Mouse (Mus musculus): ENCODE results near the gene B4galt3. TPM values are rescaled to one million over a fixed set of nuclear protein-coding genes. Genes with fewer than 3 reads are reported as not detected.

Gene B4galt3
- polyA plus RNA-seq, 1 experiment from 2014 or later = 27.0 TPM

DNA sequence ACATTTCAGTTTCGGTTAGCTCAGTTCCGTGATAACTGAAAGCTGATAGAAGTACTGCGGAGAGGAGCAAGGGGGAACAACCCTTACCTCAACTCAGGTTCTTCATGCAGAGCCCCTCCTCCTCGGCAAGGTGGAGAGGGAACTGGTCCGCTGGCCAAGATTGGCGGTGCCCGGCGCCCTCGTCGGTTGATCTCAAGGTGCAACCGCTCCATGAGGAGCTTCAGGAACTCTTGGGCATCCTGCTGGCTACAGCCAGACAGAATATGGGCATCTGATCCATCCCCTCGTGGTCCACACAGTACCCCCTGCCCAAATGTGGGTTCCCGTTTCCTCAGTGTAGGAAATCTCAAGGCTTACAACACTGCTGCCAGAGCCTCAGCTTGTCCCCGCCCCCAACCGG, 14.4 kb downstream of the B4galt3 start:
- H3K9me3 ChIP-seq (ENCODE audit: control insufficient read depth) = no peaks in the 10 kb centered on the region

DNA sequence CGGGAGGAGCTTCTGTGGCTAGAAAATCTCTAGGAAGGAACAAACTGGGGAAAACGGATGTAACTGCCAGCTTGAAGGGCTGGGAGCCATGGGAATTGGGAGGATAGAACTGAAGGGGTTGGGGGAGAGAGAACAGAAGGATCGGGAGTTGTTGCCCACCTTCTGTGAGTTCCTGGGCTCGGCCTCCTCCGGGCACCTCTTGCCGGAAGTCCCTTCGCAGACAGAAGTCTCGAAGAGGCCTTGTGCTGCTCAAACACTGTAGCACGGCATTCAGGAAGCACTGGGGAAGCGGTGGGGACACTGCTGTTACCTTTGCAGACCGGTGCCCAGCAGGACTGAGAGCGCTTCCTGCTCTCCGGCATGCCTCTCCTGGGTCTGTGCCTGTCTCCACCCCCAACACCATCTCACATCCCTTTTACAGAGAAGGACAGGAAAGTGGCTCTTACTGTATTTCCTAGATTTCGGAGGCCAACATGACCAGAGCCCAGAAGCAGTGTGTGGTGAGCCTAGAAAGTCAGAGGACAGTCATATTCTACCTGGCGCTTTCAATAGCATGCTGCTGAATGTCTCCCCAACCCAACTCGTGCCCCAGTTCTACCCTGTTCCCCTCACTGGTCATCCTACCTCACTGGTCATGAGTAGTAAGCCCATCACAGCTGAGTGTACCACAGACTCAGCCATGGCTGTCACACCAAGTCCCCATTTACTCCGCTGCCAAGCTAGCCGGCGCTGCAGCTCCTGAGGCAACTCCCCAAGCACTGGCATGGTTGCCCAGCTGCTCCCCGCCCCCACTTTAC, 15.2 kb downstream of the B4galt3 start:
- 84% methylated on average over 20 of the region's 20 CpGs for WGBS
- Histone ChIP-seq H3K9ac (ENCODE audit: low read depth, low read length) (no peak overlapping the region), H3K36me3 (ENCODE audit: control insufficient read depth, insufficient read depth) (peaks cover 49% of the 10 kb centered on the region), H3K27me3 (replicated peaks; ENCODE audit: control insufficient read depth, insufficient read depth, low read length) (no peaks in the 10 kb centered on the region), H3K27ac (ENCODE audit: low read depth, low read length) (0 out of 2 replicates have a peak overlapping the region, but pooled peaks have one; percentile 21), H3K4me3 (ENCODE audit: low read depth, low read length) (no peak overlapping the region), H3K4me1 (replicated peaks; ENCODE audit: control insufficient read depth, insufficient read depth, low read length) (no peaks in the 10 kb centered on the region; the same call in 1 of the 2 replicates), H3K9me3 (ENCODE audit: control insufficient read depth) (no peaks in the 10 kb centered on the region), H3K4me2 (replicated peaks; ENCODE audit: low read depth) (no peak overlapping the region; the same call in 1 of the 2 replicates)
- no peak for TF ChIP-seq CTCF (IDR thresholded peaks at IDR 0.05; ENCODE audit: low read depth)
- ATAC-seq = no peak

More for the DNA sequence above, 14.4 kb downstream of the B4galt3 start:
- H3K27ac ChIP-seq (ENCODE audit: low read depth, low read length) = no peak overlapping the region
- peaks cover 43% of the 10 kb centered on the region for H3K36me3 ChIP-seq (ENCODE audit: control insufficient read depth, insufficient read depth)
- no peak overlapping the region for H3K9ac ChIP-seq (ENCODE audit: low read depth, low read length)
- no peak for ATAC-seq
- no peak overlapping the region for H3K4me3 ChIP-seq (ENCODE audit: low read depth, low read length)
- TF ChIP-seq CTCF (IDR thresholded peaks at IDR 0.05; ENCODE audit: low read depth) = no peak
- H3K4me2 ChIP-seq (replicated peaks; ENCODE audit: low read depth) = no peak overlapping the region; the same call in 1 of the 2 replicates
- no peaks in the 10 kb centered on the region; the same call in 1 of the 2 replicates for H3K4me1 ChIP-seq (replicated peaks; ENCODE audit: control insufficient read depth, insufficient read depth, low read length)
- 90% methylated on average over 15 of the region's 15 CpGs for WGBS
- no peaks in the 10 kb centered on the region for H3K27me3 ChIP-seq (replicated peaks; ENCODE audit: control insufficient read depth, insufficient read depth, low read length)

- Histone ChIP-seq H3K9me3 (ENCODE audit: control insufficient read depth) (no peaks in the 10 kb centered on the region), H3K9ac (ENCODE audit: low read depth, low read length) (no peak overlapping the region), H3K4me2 (replicated peaks; ENCODE audit: low read depth) (peak overlapping the region; percentile 86; the same call in 1 of the 2 replicates), H3K27me3 (replicated peaks; ENCODE audit: control insufficient read depth, insufficient read depth, low read length) (no peaks in the 10 kb centered on the region), H3K4me1 (replicated peaks; ENCODE audit: control insufficient read depth, insufficient read depth, low read length) (no peaks in the 10 kb centered on the region; the same call in 1 of the 2 replicates), H3K4me3 (ENCODE audit: low read depth, low read length) (no peak overlapping the region), H3K27ac (ENCODE audit: low read depth, low read length) (no peak overlapping the region), H3K36me3 (ENCODE audit: control insufficient read depth, insufficient read depth) (peaks cover 49% of the 10 kb centered on the region)
- ATAC-seq = no peak
- WGBS = 93% methylated on average over 19 of the region's 19 CpGs
- TF ChIP-seq CTCF (IDR thresholded peaks at IDR 0.05; ENCODE audit: low read depth) = no peak
Observed at GRCm38 (mm10) chr1:171286517-171286916, 16.4 kb downstream of the B4galt3 start.

DNA sequence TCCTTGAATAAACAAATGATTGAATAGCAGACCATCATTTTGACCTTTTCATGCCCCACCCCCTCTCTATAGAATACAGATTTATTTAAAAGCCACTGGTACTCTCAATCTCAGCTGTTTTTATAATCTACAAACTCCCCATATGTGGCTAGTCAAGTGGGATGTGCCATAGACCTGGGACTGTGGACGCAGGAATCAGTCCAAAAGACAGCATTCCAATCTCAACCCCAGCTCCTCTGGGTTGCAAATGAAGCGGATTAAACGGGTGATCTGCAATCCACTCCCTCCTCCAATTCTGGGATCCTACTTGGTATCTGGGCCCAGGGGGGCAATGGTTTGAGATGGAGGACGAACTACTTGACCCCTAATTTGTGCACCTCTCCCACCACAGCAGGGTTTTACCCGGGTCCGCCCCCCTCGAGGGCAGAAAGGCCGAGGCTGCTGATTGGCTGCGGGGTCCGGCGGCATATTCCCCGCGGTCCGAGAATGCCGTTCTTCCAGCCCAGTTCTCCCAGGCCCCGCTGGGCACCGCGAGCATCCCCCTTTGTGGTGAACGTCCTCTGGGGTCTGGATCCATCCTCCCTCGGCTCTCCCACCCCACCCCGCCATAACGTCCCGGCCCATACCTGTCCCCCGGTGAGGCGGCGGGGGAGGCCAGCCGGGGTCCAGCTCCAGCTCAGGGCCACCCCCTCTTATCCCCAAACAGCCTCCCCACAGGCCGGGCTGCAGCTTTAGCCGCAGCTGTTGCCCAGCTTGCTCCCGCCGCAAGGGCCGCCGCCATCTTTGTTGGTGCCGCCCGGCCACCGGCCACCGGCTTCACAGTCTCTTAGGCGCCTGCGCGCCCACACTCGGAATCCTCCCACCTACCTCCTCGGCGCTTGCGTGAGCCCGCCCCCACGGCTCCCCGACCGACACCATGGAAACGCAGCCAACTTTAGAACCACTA, 17.3 kb downstream of the B4galt3 start, which contains the start of gene Usp21:
TSS of gene Usp21 (minus strand) at position 856 of the 946 bp plus-strand sequence.
- H3K9ac ChIP-seq (ENCODE audit: low read depth, low read length) = peak within 1 kb of the TSS; percentile 91
- H3K4me2 ChIP-seq (replicated peaks; ENCODE audit: low read depth) = peak within 1 kb of the TSS; percentile 86
- peak within 1 kb of the TSS; percentile 54 for H3K27ac ChIP-seq (ENCODE audit: low read depth, low read length)
- under 1% methylated on average over 49 of the region's 49 CpGs for WGBS
- peak; percentile 88 for ATAC-seq
- TF ChIP-seq CTCF (IDR thresholded peaks at IDR 0.05; ENCODE audit: low read depth) = 0 out of 2 replicates have a peak, but pooled peaks have one; percentile 3
- peak within 1 kb of the TSS; percentile 76 for H3K4me3 ChIP-seq (ENCODE audit: low read depth, low read length)
- no peaks in the 10 kb centered on the region for H3K9me3 ChIP-seq (ENCODE audit: control insufficient read depth)
- H3K36me3 ChIP-seq (ENCODE audit: control insufficient read depth, insufficient read depth) = peaks cover 45% of the 10 kb centered on the region
- H3K4me1 ChIP-seq (replicated peaks; ENCODE audit: control insufficient read depth, insufficient read depth, low read length) = no peaks in the 10 kb centered on the region; the same call in 1 of the 2 replicates
- H3K27me3 ChIP-seq (replicated peaks; ENCODE audit: control insufficient read depth, insufficient read depth, low read length) = no peaks in the 10 kb centered on the region

- no peak overlapping the region for H3K4me3 ChIP-seq (ENCODE audit: low read depth, low read length)
Observed at GRCm38 (mm10) chr1:171288328-171288727, 18.2 kb downstream of the B4galt3 start.

More at GRCm38 (mm10) chr1:171288328-171288727, 18.2 kb downstream of the B4galt3 start:
- 63% methylated on average over 4 of the region's 4 CpGs for WGBS
- Histone ChIP-seq H3K9me3 (ENCODE audit: control insufficient read depth) (no peaks in the 10 kb centered on the region), H3K9ac (ENCODE audit: low read depth, low read length) (no peak overlapping the region), H3K4me2 (replicated peaks; ENCODE audit: low read depth) (peak overlapping the region; percentile 86; the same call in 1 of the 2 replicates), H3K27me3 (replicated peaks; ENCODE audit: control insufficient read depth, insufficient read depth, low read length) (no peaks in the 10 kb centered on the region), H3K4me1 (replicated peaks; ENCODE audit: control insufficient read depth, insufficient read depth, low read length) (no peaks in the 10 kb centered on the region; the same call in 1 of the 2 replicates), H3K27ac (ENCODE audit: low read depth, low read length) (no peak overlapping the region), H3K36me3 (ENCODE audit: control insufficient read depth, insufficient read depth) (peaks cover 40% of the 10 kb centered on the region)
- ATAC-seq = no peak
- no peak for TF ChIP-seq CTCF (IDR thresholded peaks at IDR 0.05; ENCODE audit: low read depth)
